Mouse (Mus musculus) lung, adult 2 months (tissue): ENCODE measurements around the gene Parvb. TPM values are rescaled to one million over a fixed set of nuclear protein-coding genes. Genes with fewer than 3 reads are reported as not detected.
A peak's percentile ranks its signal among the peaks of the same experiment; 100 is the strongest.

ENCODE experiments used
- DNase-seq: peaks from one replicate; pipeline ENCODE4 v3.0.0; 2022
- H3K4me1 ChIP-seq: fragments of 200-500 bp; 2 replicates; pipeline ENCODE4 v1.6.1; 2011; ENCODE audit warnings: low read length; ENCODE audit not compliant: control insufficient read depth, insufficient read depth
- H3K4me3 ChIP-seq: fragments of 200-500 bp; replicated peaks from 2 replicates; pipeline ENCODE3; 2011; ENCODE audit warnings: low read depth, mild to moderate bottlenecking, control low read depth, low read length; ENCODE audit errors: extremely low read depth
- CTCF ChIP-seq: fragments of 200-500 bp; IDR thresholded peaks from 2 replicates; pipeline ENCODE4 v1.5.1; 2011; ENCODE audit warnings: mild to moderate bottlenecking, low read length, control low read depth; ENCODE audit not compliant: insufficient read depth
- POLR2A ChIP-seq: fragments of 200-500 bp; IDR thresholded peaks from 2 replicates; pipeline ENCODE4 v1.6.1; 2011; ENCODE audit warnings: low read depth, mild to moderate bottlenecking, control low read depth, low read length, borderline replicate concordance; ENCODE audit errors: extremely low read depth
- WGBS: fragments of 180-500 bp; shearing (Covaris S2); methylation state at CpG from one replicate; pipeline ENCODE4 v1.1.7; 2018; 5-methylcytosine and 5-hydroxymethylcytosine counted together
- polyA plus RNA-seq: library from polyadenylated mRNA; depleted of rRNA; stranded (reverse); fragments of >200 nt; gene quantifications from 2 replicates; pipeline ENCODE4 v1.2.3, GENCODE M21; 2012

The Parvb gene
- polyA plus RNA-seq, 1 experiment, result 47.5 TPM

- no peak for TF ChIP-seq POLR2A
- DNase-seq, result no peak
- 68% methylated on average over 10 of the region's 10 CpGs for WGBS
- H3K4me3 ChIP-seq, result no peak overlapping the region
- H3K4me1 ChIP-seq, result no peaks in the 10 kb centered on the region
Measured at GRCm38 (mm10) chr15:84328870-84329269, 97.0 kb downstream of the Parvb start.

- DNase-seq, result no peak
- H3K4me1 ChIP-seq, result no peaks in the 10 kb centered on the region
- 83% methylated on average over 8 of the region's 8 CpGs for WGBS
- H3K4me3 ChIP-seq, result no peak overlapping the region
- TF ChIP-seq CTCF, result no peak
- TF ChIP-seq POLR2A, result no peak
Measured at GRCm38 (mm10) chr15:84329940-84330339, 98.1 kb downstream of the Parvb start.

GRCm38 (mm10) chr15:84331066-84331612 is 99.3 kb downstream of the Parvb start:
- H3K4me3 ChIP-seq, result no peak overlapping the region
- no peak for TF ChIP-seq CTCF
- no peak for TF ChIP-seq POLR2A
- whole genome bisulfite sequencing, result 80% methylated on average over 4 of the region's 4 CpGs
- no peak for DNase-seq
- H3K4me1 ChIP-seq, result no peaks in the 10 kb centered on the region

- 70% methylated on average over 12 of the region's 12 CpGs for WGBS
- TF ChIP-seq CTCF (no peak), POLR2A (no peak)
- no peak for DNase-seq
- Histone ChIP-seq H3K4me3 (no peak overlapping the region), H3K4me1 (no peaks in the 10 kb centered on the region)
Measured at GRCm38 (mm10) chr15:84336281-84336817, 104.5 kb downstream of the Parvb start.

GRCm38 (mm10) chr15:84337599-84337998 is 105.8 kb downstream of the Parvb start:
- WGBS, result 78% methylated on average over 5 of the region's 5 CpGs
- DNase-seq, result no peak
- H3K4me1 ChIP-seq, result no peaks in the 10 kb centered on the region
- TF ChIP-seq CTCF (no peak), POLR2A (no peak)
- H3K4me3 ChIP-seq, result no peak overlapping the region

- DNase-seq, result no peak
- TF ChIP-seq CTCF, result no peak
- no peak for TF ChIP-seq POLR2A
- H3K4me3 ChIP-seq, result no peak overlapping the region
- WGBS, result 37% methylated on average over 2 of the region's 2 CpGs
- H3K4me1 ChIP-seq, result no peaks in the 10 kb centered on the region
Measured at GRCm38 (mm10) chr15:84340926-84341325, 109.1 kb downstream of the Parvb start.

- no peaks in the 10 kb centered on the region for H3K4me1 ChIP-seq
- TF ChIP-seq CTCF (0 out of 2 replicates have a peak, but pooled peaks have one; percentile 15), POLR2A (no peak)
- 98% methylated on average over 4 of the region's 4 CpGs for WGBS
- DNase-seq, result no peak
- no peak overlapping the region for H3K4me3 ChIP-seq
Measured at GRCm38 (mm10) chr15:84348769-84349168, 116.9 kb downstream of the Parvb start.

- Histone ChIP-seq H3K4me1 (no peaks in the 10 kb centered on the region), H3K4me3 (no peak overlapping the region)
- WGBS, result 42% methylated on average over 14 of the region's 14 CpGs
- TF ChIP-seq POLR2A, result no peak
- DNase-seq, result no peak
Measured at GRCm38 (mm10) chr15:84349915-84350738, 118.3 kb downstream of the Parvb start.

- TF ChIP-seq CTCF (no peak), POLR2A (no peak)
- no peak overlapping the region for H3K4me3 ChIP-seq
- WGBS, result 80% methylated on average over 7 of the region's 7 CpGs
- H3K4me1 ChIP-seq, result no peaks in the 10 kb centered on the region
- no peak for DNase-seq
Measured at GRCm38 (mm10) chr15:84351342-84351741, 119.5 kb downstream of the Parvb start.
